Mouse (Mus musculus) MEL-GATA-1-ER (cell line): ENCODE data around the gene Fbxl14.
"Not testable (repeated sequence)": the region's sequence is repeated elsewhere in the genome, so short reads cannot be mapped to it uniquely, and the experiment has no call there.

Experiments
- DNase-seq: peaks from one replicate; pipeline ENCODE4 v3.0.0-alpha.2; 2012; ENCODE audit warnings: low read depth; ENCODE audit errors: extremely low read depth

The Fbxl14 gene

GRCm38 (mm10) chr6:119467785-119468059, 11.7 kb upstream of the Fbxl14 start:
- no peak for DNase-seq

- DNase-seq, result no peak
These were observed 8.7 kb upstream of the Fbxl14 start for GRCm38 (mm10) chr6:119470777-119471176.

GRCm38 (mm10) chr6:119472135-119472534, 7.3 kb upstream of the Fbxl14 start:
- no peak for DNase-seq

- no peak for DNase-seq
These were observed 6.8 kb upstream of the Fbxl14 start for GRCm38 (mm10) chr6:119472705-119473104.

GRCm38 (mm10) chr6:119473446-119473845, 6.0 kb upstream of the Fbxl14 start:
- peak; percentile 57 for DNase-seq

GRCm38 (mm10) chr6:119473992-119474391, 5.5 kb upstream of the Fbxl14 start:
- DNase-seq, result no peak

- no peak for DNase-seq
These were observed 3.5 kb upstream of the Fbxl14 start for GRCm38 (mm10) chr6:119475988-119476387.

GRCm38 (mm10) chr6:119477686-119478310, 1.7 kb upstream of the Fbxl14 start:
- no peak for DNase-seq

- peak; percentile 63 for DNase-seq
These were observed 717 bp upstream of the Fbxl14 start for GRCm38 (mm10) chr6:119478560-119479342.

- no peak for DNase-seq
These were observed 623 bp downstream of the Fbxl14 start for GRCm38 (mm10) chr6:119479876-119480705.

GRCm38 (mm10) chr6:119480706-119481331, 1.4 kb downstream of the Fbxl14 start:
- no peak for DNase-seq

- DNase-seq, result not testable (repeated sequence)
These were observed 2.4 kb downstream of the Fbxl14 start for GRCm38 (mm10) chr6:119481741-119482390.

GRCm38 (mm10) chr6:119482958-119483600, 3.6 kb downstream of the Fbxl14 start:
- DNase-seq, result no peak

GRCm38 (mm10) chr6:119485486-119485885, 6.0 kb downstream of the Fbxl14 start:
- DNase-seq, result no peak

- DNase-seq, result no peak
These were observed 7.1 kb downstream of the Fbxl14 start for GRCm38 (mm10) chr6:119486381-119487084.

- no peak for DNase-seq
These were observed 7.6 kb downstream of the Fbxl14 start for GRCm38 (mm10) chr6:119487085-119487458.

GRCm38 (mm10) chr6:119487619-119488018, 8.2 kb downstream of the Fbxl14 start:
- DNase-seq, result no peak

GRCm38 (mm10) chr6:119489765-119490164, 10.3 kb downstream of the Fbxl14 start:
- no peak for DNase-seq

- DNase-seq, result no peak
These were observed 11.1 kb downstream of the Fbxl14 start for GRCm38 (mm10) chr6:119490549-119490948.

- no peak for DNase-seq
These were observed 11.5 kb downstream of the Fbxl14 start for GRCm38 (mm10) chr6:119491006-119491405.
